Mouse (Mus musculus): ENCODE results near the gene Pon3.
"Not testable (repeated sequence)": the region's sequence is repeated elsewhere in the genome, so short reads cannot be mapped to it uniquely, and the experiment has no call there.

The Pon3 gene

GRCm38 (mm10) chr6:5254869-5255268 is 1.2 kb downstream of the Pon3 start:
- DNase-seq (ENCODE audit: low spot score), result no peak

- no peak for DNase-seq (ENCODE audit: low spot score)
Observed at GRCm38 (mm10) chr6:5245926-5246325, 10.2 kb downstream of the Pon3 start.

GRCm38 (mm10) chr6:5238799-5239198 is 17.3 kb downstream of the Pon3 start:
- DNase-seq (ENCODE audit: low spot score), result no peak

- no peak for DNase-seq (ENCODE audit: low spot score)
Observed at GRCm38 (mm10) chr6:5237510-5237909, 18.6 kb downstream of the Pon3 start.

- DNase-seq (ENCODE audit: low spot score), result no peak
Observed at GRCm38 (mm10) chr6:5236843-5237371, 19.2 kb downstream of the Pon3 start.

- no peak for DNase-seq (ENCODE audit: low spot score)
Observed at GRCm38 (mm10) chr6:5234563-5234962, 21.5 kb downstream of the Pon3 start.

GRCm38 (mm10) chr6:5233812-5234211 is 22.3 kb downstream of the Pon3 start:
- no peak for DNase-seq (ENCODE audit: low spot score)

- no peak for DNase-seq (ENCODE audit: low spot score)
Observed at GRCm38 (mm10) chr6:5232022-5232421, 24.1 kb downstream of the Pon3 start.

GRCm38 (mm10) chr6:5230261-5230660 is 25.8 kb downstream of the Pon3 start:
- DNase-seq (ENCODE audit: low spot score), result no peak

- not testable (repeated sequence) for DNase-seq (ENCODE audit: low spot score)
Observed at GRCm38 (mm10) chr6:5223551-5223950, 32.5 kb downstream of the Pon3 start.

GRCm38 (mm10) chr6:5222080-5222479 is 34.0 kb downstream of the Pon3 start:
- DNase-seq (ENCODE audit: low spot score), result no peak

GRCm38 (mm10) chr6:5218190-5218589 is 37.9 kb downstream of the Pon3 start:
- DNase-seq (ENCODE audit: low spot score), result no peak

- DNase-seq (ENCODE audit: low spot score), result no peak
Observed at GRCm38 (mm10) chr6:5207817-5208216, 48.3 kb downstream of the Pon3 start.

- no peak for DNase-seq (ENCODE audit: low spot score)
Observed at GRCm38 (mm10) chr6:5199916-5200315, 56.2 kb downstream of the Pon3 start.

- DNase-seq (ENCODE audit: low spot score), result no peak
Observed at GRCm38 (mm10) chr6:5199376-5199905, 56.6 kb downstream of the Pon3 start.

- no peak for DNase-seq (ENCODE audit: low spot score)
Observed at GRCm38 (mm10) chr6:5198590-5198989, 57.5 kb downstream of the Pon3 start.

- no peak for DNase-seq (ENCODE audit: low spot score)
Observed at GRCm38 (mm10) chr6:5193693-5194092, 62.4 kb downstream of the Pon3 start, which contains the start of gene Pon1. Gene Pon1, minus strand, starts transcription at chr6:5193946.

GRCm38 (mm10) chr6:5190761-5191160 is 65.3 kb downstream of the Pon3 start:
- DNase-seq (ENCODE audit: low spot score), result no peak

GRCm38 (mm10) chr6:5189507-5189906 is 66.6 kb downstream of the Pon3 start:
- DNase-seq (ENCODE audit: low spot score), result no peak

- DNase-seq (ENCODE audit: low spot score), result no peak
Observed at GRCm38 (mm10) chr6:5188938-5189337, 67.1 kb downstream of the Pon3 start.

GRCm38 (mm10) chr6:5188036-5188435 is 68.0 kb downstream of the Pon3 start:
- no peak for DNase-seq (ENCODE audit: low spot score)

GRCm38 (mm10) chr6:5187586-5187985 is 68.5 kb downstream of the Pon3 start:
- DNase-seq (ENCODE audit: low spot score), result no peak

- no peak for DNase-seq (ENCODE audit: low spot score)
Observed at GRCm38 (mm10) chr6:5186229-5186950, 69.7 kb downstream of the Pon3 start.

- DNase-seq (ENCODE audit: low spot score), result no peak
Observed at GRCm38 (mm10) chr6:5180645-5181044, 75.4 kb downstream of the Pon3 start.

All from yolk sac, embryonic 10.5 days (tissue).